Mouse (Mus musculus) left cerebral cortex, postnatal 36 days (tissue): ENCODE measurements at regions not wholly inside any gene's neighbourhood (a gene's known extent, or its start where the extent isn't known, plus 50 kb on each side); places are given as distances from the start of the nearest gene placed in this dataset.

Experiments used
- DNase-seq, 2 experiments: peaks; one replicate each; pipeline ENCODE4 v3.0.0; 2021 to 2022; ENCODE audit warnings: low spot score in 2 of 2, mixed read lengths in 1 of 2
- intact Hi-C: fragments of 180-260 bp; cut with DNase I; formaldehyde crosslinking; loops from one replicate; pipeline ENCODE4 v1.15.1; 2025

- no peak for DNase-seq
- intact Hi-C loops: no loop called here
These were observed 642.1 kb upstream of the A830018L16Rik start for GRCm38 (mm10) chr1:10771793-10772192.

DNA sequence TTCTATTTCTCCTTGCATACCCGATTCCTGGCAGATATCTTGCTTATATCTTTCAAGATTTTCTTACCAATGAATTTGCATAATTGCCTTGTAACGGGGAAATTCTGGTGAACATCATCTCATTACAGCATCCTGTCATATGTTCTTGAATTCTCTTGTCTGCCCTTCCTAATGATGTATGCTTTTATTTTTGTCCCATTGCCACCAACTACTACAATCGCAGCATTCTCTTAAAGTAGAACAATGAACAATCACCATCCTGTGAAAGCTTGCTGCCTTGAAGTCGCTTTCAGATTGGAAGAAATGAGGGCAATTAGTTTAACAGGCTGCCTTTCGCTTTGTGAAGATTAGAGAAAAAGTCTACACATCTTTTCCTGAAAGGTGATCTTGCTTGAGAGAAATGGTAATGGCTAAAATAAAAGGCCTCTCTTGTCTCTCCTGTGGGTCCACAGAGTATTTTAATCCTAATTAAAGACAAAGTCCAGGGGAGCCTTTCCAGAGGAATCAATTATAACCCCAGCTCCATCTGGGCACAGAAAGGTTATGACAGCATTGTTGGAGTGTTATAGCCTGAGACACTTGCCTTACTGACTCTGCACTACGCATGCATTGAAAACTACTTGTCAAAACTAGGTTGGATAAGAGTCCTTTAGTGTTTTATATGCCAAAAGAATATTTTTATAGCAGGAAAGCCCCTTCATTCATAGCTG is 619.7 kb upstream of the A830018L16Rik start:
- no peak for DNase-seq
- intact Hi-C loops: no loop called here

GRCm38 (mm10) chr1:10835653-10836415 is 578.1 kb upstream of the A830018L16Rik start:
- peak in 1 of 2 experiments; percentile 25 for DNase-seq
- intact Hi-C loops: loop anchor here (5.0 kb wide), 2 partner anchors 306 to 731 kb away; no protein-coding TSS in a partner anchor

DNA sequence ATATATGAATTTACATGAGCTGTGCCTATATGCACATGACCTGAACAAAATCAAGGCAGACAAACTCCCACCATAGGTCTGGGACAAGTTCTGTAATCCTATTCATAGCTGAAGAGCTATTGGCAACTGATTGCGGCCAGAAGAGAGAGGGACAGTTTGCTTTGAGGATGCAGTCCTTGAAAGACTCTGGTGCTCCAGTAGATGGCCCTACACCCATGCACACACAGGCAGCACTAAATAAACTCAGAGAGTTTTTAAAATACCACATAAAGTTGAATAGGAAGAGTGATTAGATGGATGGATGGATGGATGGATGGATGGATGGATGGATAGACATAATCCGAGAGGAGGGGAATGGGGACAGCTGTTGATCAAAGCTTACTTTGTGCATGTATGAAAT is 576.7 kb upstream of the A830018L16Rik start:
- DNase-seq: no peak
- intact Hi-C loops: loop anchor here (5.0 kb wide), 2 partner anchors 305 to 730 kb away; no protein-coding TSS in a partner anchor

GRCm38 (mm10) chr1:10852934-10853333 is 561.0 kb upstream of the A830018L16Rik start:
- intact Hi-C loops: no loop called here
- no peak for DNase-seq

DNA sequence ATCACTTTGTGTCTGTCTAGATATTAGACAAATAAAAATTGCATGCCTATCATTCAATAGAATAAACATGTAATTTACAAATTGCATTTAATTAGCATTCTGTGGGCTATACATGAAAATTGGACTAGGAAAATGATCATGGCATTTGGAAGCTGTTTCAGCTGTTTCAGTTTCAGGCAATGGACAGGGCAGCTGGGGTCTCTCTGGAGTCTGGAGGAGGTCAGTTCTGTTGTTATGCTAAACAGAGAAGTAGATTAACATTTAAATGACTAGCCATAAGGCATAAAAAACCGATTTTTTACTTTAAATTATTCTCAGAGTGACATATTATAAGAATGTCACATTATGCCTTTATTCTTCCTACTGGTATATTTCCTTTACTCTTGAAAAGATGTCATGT is 559.4 kb upstream of the A830018L16Rik start:
- intact Hi-C loops: no loop called here
- DNase-seq: no peak

GRCm38 (mm10) chr1:10871163-10871853 is 542.6 kb upstream of the A830018L16Rik start:
- no peak for DNase-seq
- intact Hi-C loops: no loop called here

DNA sequence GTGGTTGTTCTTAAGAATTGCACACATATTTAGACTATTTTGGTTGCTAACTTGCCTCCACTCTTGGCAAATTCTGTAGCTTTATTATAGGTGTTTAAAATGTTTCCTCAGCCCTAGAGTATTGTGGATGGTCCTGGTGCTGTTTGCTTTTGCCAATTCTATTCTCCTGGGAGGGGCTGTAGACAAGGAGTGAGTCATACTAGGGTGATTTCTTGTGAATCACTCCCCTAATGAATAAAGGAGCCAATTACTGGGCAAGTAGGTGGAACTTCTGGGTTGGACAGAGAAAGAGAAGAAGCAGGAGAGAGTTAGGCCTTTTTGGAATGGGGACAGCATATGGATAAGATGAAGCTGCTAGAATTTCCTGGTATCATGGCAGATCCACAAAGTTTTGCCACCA is 541.6 kb upstream of the A830018L16Rik start:
- intact Hi-C loops: no loop called here
- DNase-seq: no peak

- intact Hi-C loops: no loop called here
- no peak for DNase-seq
These were observed 541.2 kb upstream of the A830018L16Rik start for GRCm38 (mm10) chr1:10872726-10873125.

DNA sequence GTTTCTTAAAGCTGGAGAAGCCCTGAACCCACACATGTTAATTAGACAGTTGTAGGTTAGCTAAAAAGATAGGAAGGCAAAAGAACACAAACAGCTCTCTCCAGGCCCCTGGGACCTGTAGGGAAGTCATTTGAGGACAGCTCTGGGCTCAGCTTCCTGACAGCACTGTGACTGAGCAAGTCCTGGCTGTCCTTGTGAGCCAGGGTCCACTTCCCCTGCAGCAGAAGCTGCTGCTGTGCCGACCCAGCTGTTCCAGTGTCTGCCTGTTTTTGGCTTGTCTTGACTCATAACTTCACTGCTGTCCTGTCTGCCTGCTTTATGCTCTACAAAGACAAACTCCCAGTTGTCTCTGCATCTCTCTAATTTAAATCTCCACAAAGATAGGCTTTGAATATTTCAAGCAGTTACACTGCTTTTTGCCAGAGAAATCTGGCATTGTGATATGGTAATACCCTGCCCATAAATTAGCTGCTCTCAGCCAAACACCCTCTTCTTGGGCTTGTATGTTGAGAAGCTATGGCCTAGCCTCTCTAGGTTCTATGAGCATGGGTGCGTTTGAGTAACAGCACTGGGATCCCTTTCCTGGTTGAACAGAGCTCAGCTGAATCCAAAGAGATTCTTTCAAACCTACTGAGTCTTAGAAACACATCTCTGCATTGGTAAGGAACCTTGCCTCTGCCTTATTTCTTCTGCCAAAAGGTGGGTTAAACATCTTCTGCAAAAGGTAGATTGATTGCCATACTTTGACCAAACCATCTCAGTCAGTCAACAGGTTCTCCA is 536.3 kb upstream of the A830018L16Rik start:
- intact Hi-C loops: no loop called here
- DNase-seq: no peak

DNA sequence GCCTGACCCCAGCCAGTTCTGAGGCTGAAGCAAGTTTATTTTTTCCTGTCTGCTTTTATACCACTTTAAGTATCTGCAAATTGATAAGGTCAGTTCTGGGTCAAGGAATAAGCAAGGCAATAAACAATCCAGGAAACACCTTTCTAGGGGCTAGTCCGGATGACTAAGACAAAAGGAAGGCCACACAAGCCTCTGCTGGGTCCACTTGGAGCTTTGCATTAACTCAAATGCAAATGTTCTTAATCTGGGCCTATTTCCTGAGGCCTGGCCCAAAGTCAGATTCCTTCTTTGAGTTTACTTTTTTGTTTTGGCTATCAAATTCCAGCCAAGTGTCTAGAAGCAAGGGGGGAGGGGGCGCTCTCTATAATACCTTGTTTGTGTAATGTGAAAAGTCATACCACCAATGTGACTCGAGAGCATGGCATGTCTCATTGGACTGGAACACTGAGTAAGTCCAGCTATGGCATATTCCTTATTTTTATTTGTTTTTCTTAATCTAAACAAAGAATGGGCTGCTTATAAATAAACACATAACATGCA is 535.6 kb upstream of the A830018L16Rik start:
- intact Hi-C loops: no loop called here
- DNase-seq: no peak

- intact Hi-C loops: no loop called here
- no peak for DNase-seq
These were observed 533.7 kb upstream of the A830018L16Rik start for GRCm38 (mm10) chr1:10880026-10880727.

GRCm38 (mm10) chr1:10898806-10899205 is 515.1 kb upstream of the A830018L16Rik start:
- intact Hi-C loops: no loop called here
- DNase-seq: no peak

- DNase-seq: no peak
- intact Hi-C loops: no loop called here
These were observed 511.2 kb upstream of the A830018L16Rik start for GRCm38 (mm10) chr1:10902721-10903120.

GRCm38 (mm10) chr1:10919958-10920357 is 493.9 kb upstream of the A830018L16Rik start:
- DNase-seq: no peak
- intact Hi-C loops: no loop called here

- intact Hi-C loops: no loop called here
- no peak for DNase-seq
These were observed 481.4 kb upstream of the A830018L16Rik start for GRCm38 (mm10) chr1:10932378-10933077.

DNA sequence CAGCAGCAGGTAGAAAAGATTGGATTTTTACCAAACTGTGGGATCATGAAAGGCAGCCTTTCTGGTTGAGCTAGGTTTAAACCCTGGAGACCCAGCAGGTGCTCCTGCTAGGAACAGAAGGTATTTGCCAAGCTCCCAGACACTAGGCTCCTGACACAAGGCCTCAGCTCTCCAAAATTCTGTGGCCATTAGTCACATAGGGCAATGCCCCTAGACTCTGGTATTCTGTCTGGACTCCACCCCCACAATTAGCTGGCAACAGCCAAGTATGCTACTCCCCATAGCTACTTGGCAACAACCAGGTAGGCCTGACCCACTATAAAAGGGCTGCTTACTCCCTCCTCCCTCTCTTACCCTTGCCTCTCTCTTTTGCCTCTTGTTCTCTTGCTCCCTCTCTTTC is 480.7 kb upstream of the A830018L16Rik start:
- no peak for DNase-seq

DNA sequence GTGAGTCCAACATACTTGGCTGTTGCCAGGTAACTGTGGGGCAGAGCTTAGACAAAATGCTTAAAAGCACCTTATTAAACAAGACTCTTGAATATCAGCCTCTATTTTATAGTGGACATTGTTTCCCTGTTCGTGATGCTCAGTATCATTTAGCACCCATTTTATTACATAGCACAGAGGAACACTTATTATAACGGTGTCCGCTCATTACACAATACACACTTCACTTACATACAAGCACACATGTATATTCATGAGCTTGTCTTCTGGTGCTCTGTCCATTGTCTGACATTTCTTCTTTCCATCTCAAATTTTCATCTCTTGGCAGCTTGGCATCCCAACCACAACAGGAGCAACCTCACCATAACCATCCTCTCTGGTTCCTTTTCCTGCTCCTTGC is 475.5 kb upstream of the A830018L16Rik start:
- intact Hi-C loops: no loop called here

More for the DNA sequence above, 480.7 kb upstream of the A830018L16Rik start:
- intact Hi-C loops: no loop called here

More for the DNA sequence above, 475.5 kb upstream of the A830018L16Rik start:
- DNase-seq: no peak
